21 mouse cellular contexts compared by ENCODE assay signal in genomic region chr15:25918641-25919040, GRCm38 (mm10).
DNase-seq lines count a peak whose midpoint lies in the region; ATAC-seq and TF ChIP-seq lines count a peak whose summit lies in the region.
"Had no signal": no experiment of that assay in that cellular context is flagged by ENCODE, and none has a peak within 500 bp of the region (broad histone marks: within the 10 kb centered on the region; RNA-seq: fewer than 3 reads in every experiment).

No protein-coding gene starts in this region.

- intact Hi-C loops in heart, adult 2 months (cut with DNase I), result no loop called here

- H3K27ac ChIP-seq in heart, adult 2 months, result peak overlapping the region; percentile 66
- H3K27ac ChIP-seq in heart, embryonic 11.5 days (ENCODE audit: low read depth, low read length), result no peak overlapping the region
- peak overlapping the region; percentile 70; the same call in 1 of the 2 replicates for H3K27ac ChIP-seq in heart, embryonic 10.5 days
- peak overlapping the region; percentile 80 for H3K27ac ChIP-seq in heart, postnatal 0 days (ENCODE audit: low read depth)
- H3K27ac ChIP-seq: embryonic facial prominence, embryonic 12.5 days; hindbrain, embryonic 10.5 days; hindbrain, postnatal 0 days; midbrain, embryonic 12.5 days; stomach, postnatal 0 days had no signal

- 0 out of 2 replicates have a peak, but pooled peaks have one; percentile 44 for TF ChIP-seq EP300 in heart, adult 2 months (IDR thresholded peaks at IDR 0.05; ENCODE audit: insufficient read depth, low read depth, low read length)
- no peak for TF ChIP-seq EP300 in heart, postnatal 0 days (IDR thresholded peaks at IDR 0.05; ENCODE audit: low read depth)

- 62% methylated on average over 7 of the region's 7 CpGs for WGBS in heart, adult 2 months
- WGBS in heart, embryonic 11.5 days (ENCODE audit: insufficient replicate concordance), result 60% methylated on average over 7 of the region's 7 CpGs
- WGBS in heart, embryonic 10.5 days, result 67% methylated on average over 7 of the region's 7 CpGs
- 49% methylated on average over 7 of the region's 7 CpGs for WGBS in heart, postnatal 0 days

- H3K9me3 ChIP-seq in heart, embryonic 11.5 days (replicated peaks; ENCODE audit: control insufficient read depth, low read length), result no peaks in the 10 kb centered on the region
- H3K9me3 ChIP-seq in heart, embryonic 10.5 days, result no peaks in the 10 kb centered on the region
- no peaks in the 10 kb centered on the region for H3K9me3 ChIP-seq in heart, postnatal 0 days (replicated peaks; ENCODE audit: control insufficient read depth, low read length)
- H3K9me3 ChIP-seq: embryonic facial prominence, embryonic 12.5 days; hindbrain, embryonic 10.5 days; midbrain, embryonic 12.5 days had no signal

- H3K4me3 ChIP-seq in heart, adult 2 months, result no peak overlapping the region
- no peak overlapping the region for H3K4me3 ChIP-seq in heart, embryonic 11.5 days (ENCODE audit: low read depth, low read length)
- no peak overlapping the region for H3K4me3 ChIP-seq in heart, embryonic 10.5 days
- H3K4me3 ChIP-seq in heart, postnatal 0 days (ENCODE audit: low read depth, low read length), result no peak overlapping the region
- H3K4me3 ChIP-seq: embryonic facial prominence, embryonic 12.5 days; hindbrain, embryonic 10.5 days; midbrain, embryonic 12.5 days had no signal

- TF ChIP-seq CTCF in heart, adult 2 months (IDR thresholded peaks at IDR 0.05), result no peak
- TF ChIP-seq CTCF in heart, postnatal 0 days (IDR thresholded peaks at IDR 0.05; ENCODE audit: low read depth), result no peak

- no peak overlapping the region for H3K9ac ChIP-seq in heart, adult 2 months (ENCODE audit: low read depth, low read length)
- H3K9ac ChIP-seq in heart, embryonic 11.5 days (ENCODE audit: low read depth, low read length), result no peak overlapping the region
- no peak overlapping the region for H3K9ac ChIP-seq in heart, postnatal 0 days (replicated peaks; ENCODE audit: low read depth, low read length)
- H3K9ac ChIP-seq: embryonic facial prominence, embryonic 12.5 days; midbrain, embryonic 12.5 days had no signal

- peak; percentile 63 for DNase-seq in adrenal gland, adult 2 months
- no peak for DNase-seq in adrenal gland, adult 18-20 months (ENCODE audit: low spot score in 2 of 2)
- peak in 1 of 2 experiments; percentile 53 for DNase-seq in heart, adult 2 months
- DNase-seq in heart, embryonic 10.5 days (ENCODE audit: low spot score), result no peak
- no peak for DNase-seq in heart, postnatal 0 days (ENCODE audit: low spot score)
- DNase-seq: cerebellum, adult 18-20 months; cerebellum, postnatal 25 days; kidney, adult 9 months; kidney, postnatal 14 days; lung, adult 18-20 months; lung, postnatal 10 days had no signal

- H3K79me2 ChIP-seq in heart, adult 2 months (replicated peaks; ENCODE audit: control insufficient read depth, insufficient read depth, low read length), result no peaks in the 10 kb centered on the region

- H3K36me3 ChIP-seq in heart, adult 2 months (ENCODE audit: control insufficient read depth, insufficient read depth, low read length), result no peaks in the 10 kb centered on the region; the same call in 1 of the 2 replicates
- H3K36me3 ChIP-seq in heart, embryonic 11.5 days (ENCODE audit: control insufficient read depth, insufficient read depth, low read length), result no peaks in the 10 kb centered on the region
- no peaks in the 10 kb centered on the region for H3K36me3 ChIP-seq in heart, embryonic 10.5 days
- no peaks in the 10 kb centered on the region for H3K36me3 ChIP-seq in heart, postnatal 0 days (replicated peaks; ENCODE audit: control insufficient read depth, insufficient read depth, low read length)
- H3K36me3 ChIP-seq: embryonic facial prominence, embryonic 12.5 days; hindbrain, embryonic 10.5 days; midbrain, embryonic 12.5 days had no signal

- peaks cover 14% of the 10 kb centered on the region for H3K4me1 ChIP-seq in heart, adult 2 months (ENCODE audit: control insufficient read depth, insufficient read depth, low read length)
- peaks cover 33% of the 10 kb centered on the region for H3K4me1 ChIP-seq in heart, embryonic 11.5 days (ENCODE audit: control insufficient read depth, insufficient read depth, low read length)
- H3K4me1 ChIP-seq in heart, embryonic 10.5 days, result peaks cover 61% of the 10 kb centered on the region
- peaks cover 49% of the 10 kb centered on the region for H3K4me1 ChIP-seq in heart, postnatal 0 days (ENCODE audit: control insufficient read depth, insufficient read depth)
- H3K4me1 ChIP-seq: embryonic facial prominence, embryonic 12.5 days had no signal

- H3K4me2 ChIP-seq in heart, embryonic 11.5 days, result no peak overlapping the region
- H3K4me2 ChIP-seq in heart, postnatal 0 days (ENCODE audit: low read depth, low read length), result no peak overlapping the region
- H3K4me2 ChIP-seq: embryonic facial prominence, embryonic 12.5 days; liver, embryonic 11.5 days; midbrain, embryonic 12.5 days had no signal

- no peak for TF ChIP-seq POLR2A in heart, adult 2 months (IDR thresholded peaks at IDR 0.05; ENCODE audit: insufficient read depth, low read depth, low read length)

- H3K27me3 ChIP-seq in heart, adult 2 months (ENCODE audit: control insufficient read depth, insufficient read depth, low read length), result no peaks in the 10 kb centered on the region
- peaks cover 6% of the 10 kb centered on the region; the same call in 1 of the 2 replicates for H3K27me3 ChIP-seq in heart, embryonic 11.5 days (ENCODE audit: control insufficient read depth, insufficient read depth, low read length)
- no peaks in the 10 kb centered on the region for H3K27me3 ChIP-seq in heart, embryonic 10.5 days (ENCODE audit: insufficient read depth, poor library complexity, severe bottlenecking)
- no peaks in the 10 kb centered on the region for H3K27me3 ChIP-seq in heart, postnatal 0 days (ENCODE audit: control insufficient read depth, insufficient read depth, low read length)
- H3K27me3 ChIP-seq: embryonic facial prominence, embryonic 12.5 days; midbrain, embryonic 12.5 days had no signal

- no peak for ATAC-seq in heart, embryonic 11.5 days (replicated peaks; ENCODE audit: insufficient number of reproducible peaks, low FRiP score, low TSS enrichment)
- ATAC-seq in heart, postnatal 0 days (ENCODE audit: insufficient read depth, low read depth), result no peak
- ATAC-seq in monocyte, adult 5-6 weeks (replicated peaks; ENCODE audit: insufficient number of reproducible peaks, low FRiP score, low TSS enrichment, poor library complexity, severe bottlenecking), result no peak
- no peak for ATAC-seq in activated CD4-positive, CD25-positive, alpha-beta regulatory T cell, adult 4 months
- ATAC-seq: hindbrain, postnatal 0 days; intestine, embryonic 16.5 days had no signal
